Mouse (Mus musculus) stomach, embryonic 15.5 days (tissue): ENCODE results near the gene Slc26a3. TPM values are rescaled to one million over a fixed set of nuclear protein-coding genes. Genes with fewer than 3 reads are reported as not detected.

ENCODE experiments used
- ATAC-seq: fragments of 200-750 bp; cut with Nextera tagmentation; 2 replicates; pipeline ENCODE4 v1.8.0; 2017; ENCODE audit warnings: low read depth, moderate number of reproducible peaks, moderate TSS enrichment; ENCODE audit not compliant: insufficient read depth, low FRiP score
- H3K27ac ChIP-seq: fragments of 300-500 bp; sonication (generic); 2 replicates; pipeline ENCODE4 v1.5.1; 2015; ENCODE audit warnings: mild to moderate bottlenecking, inconsistent platforms
- H3K27me3 ChIP-seq: fragments of 300-500 bp; sonication (generic); replicated peaks from 2 replicates; pipeline ENCODE4 v1.6.1; 2015; ENCODE audit warnings: inconsistent platforms
- H3K36me3 ChIP-seq: fragments of 300-500 bp; sonication (generic); 2 replicates; pipeline ENCODE4 v1.6.1; 2015; ENCODE audit warnings: inconsistent platforms
- H3K4me1 ChIP-seq: fragments of 300-500 bp; sonication (generic); 2 replicates; pipeline ENCODE4 v1.6.1; 2015; ENCODE audit warnings: inconsistent platforms
- H3K4me2 ChIP-seq: fragments of 300-500 bp; sonication (generic); 2 replicates; pipeline ENCODE4 v1.6.1; 2015; ENCODE audit warnings: mild to moderate bottlenecking, inconsistent platforms
- H3K4me3 ChIP-seq: fragments of 300-500 bp; sonication (generic); replicated peaks from 2 replicates; pipeline ENCODE4 v1.5.1; 2015; ENCODE audit warnings: inconsistent platforms
- H3K9ac ChIP-seq: fragments of 300-500 bp; sonication (generic); 2 replicates; pipeline ENCODE4 v1.6.1; 2015; ENCODE audit warnings: inconsistent platforms
- H3K9me3 ChIP-seq: fragments of 300-500 bp; sonication (generic); 2 replicates; pipeline ENCODE4 v1.6.1; 2016; ENCODE audit warnings: inconsistent platforms
- WGBS: fragments of 180-500 bp; shearing (Covaris S2); methylation state at CpG from one replicate; pipeline ENCODE4 v1.1.7; 2015; 5-methylcytosine and 5-hydroxymethylcytosine counted together
- polyA plus RNA-seq: library from polyadenylated mRNA; unstranded; fragments of >200 nt; fragmentation: Nextera tagmentation; extraction: Ambion mirVana; gene quantifications from 2 replicates; pipeline ENCODE4 v1.2.1, GENCODE M21; 2015

Slc26a3 gene
- 2.5 and 3.6 TPM in 2 replicates for polyA plus RNA-seq

- whole genome bisulfite sequencing: 85% methylated on average over 3 of the region's 3 CpGs
- no peaks in the 10 kb centered on the region for H3K4me1 ChIP-seq
- H3K9me3 ChIP-seq: no peaks in the 10 kb centered on the region
- H3K9ac ChIP-seq: no peak within 1 kb of the TSS
- no peak within 1 kb of the TSS for H3K4me2 ChIP-seq
- no peak within 1 kb of the TSS for H3K4me3 ChIP-seq
- H3K27ac ChIP-seq: no peak within 1 kb of the TSS
- no peaks in the 10 kb centered on the region for H3K36me3 ChIP-seq
- no peaks in the 10 kb centered on the region for H3K27me3 ChIP-seq
- no peak for ATAC-seq
Measured at GRCm38 (mm10) chr12:31390571-31390970, at the start of gene Slc26a3. Gene Slc26a3 (plus strand): TSS chr12:31390871.

GRCm38 (mm10) chr12:31350191-31350943, 40.3 kb upstream of the Slc26a3 start:
- 0 out of 2 replicates have a peak overlapping the region, but pooled peaks have one; percentile 87 for H3K27ac ChIP-seq
- H3K9ac ChIP-seq: peak overlapping the region; percentile 90
- H3K36me3 ChIP-seq: peaks cover 11% of the 10 kb centered on the region
- no peaks in the 10 kb centered on the region for H3K9me3 ChIP-seq
- 23% methylated on average over 15 of the region's 15 CpGs for whole genome bisulfite sequencing
- H3K27me3 ChIP-seq: no peaks in the 10 kb centered on the region
- peak overlapping the region; percentile 97 for H3K4me3 ChIP-seq
- H3K4me2 ChIP-seq: peak overlapping the region; percentile 78
- H3K4me1 ChIP-seq: peaks cover 4% of the 10 kb centered on the region
- ATAC-seq: no peak

- ATAC-seq: peak; percentile 97
- Histone ChIP-seq H3K4me1 (peaks cover 4% of the 10 kb centered on the region), H3K9me3 (no peaks in the 10 kb centered on the region), H3K4me3 (peak within 1 kb of the TSS; percentile 97), H3K27ac (peak within 1 kb of the TSS; percentile 87), H3K9ac (peak within 1 kb of the TSS; percentile 90), H3K36me3 (peaks cover 11% of the 10 kb centered on the region), H3K27me3 (no peaks in the 10 kb centered on the region), H3K4me2 (peak within 1 kb of the TSS; percentile 78)
- 5% methylated on average over 62 of the region's 66 CpGs for WGBS
Measured at GRCm38 (mm10) chr12:31350944-31351928, 39.4 kb upstream of the Slc26a3 start, which contains the start of gene Dld. Gene Dld (minus strand): TSS chr12:31351453.

- Histone ChIP-seq H3K4me2 (no peak overlapping the region), H3K27me3 (no peaks in the 10 kb centered on the region), H3K4me3 (no peak overlapping the region), H3K36me3 (no peaks in the 10 kb centered on the region), H3K9ac (no peak overlapping the region), H3K9me3 (no peaks in the 10 kb centered on the region), H3K4me1 (no peaks in the 10 kb centered on the region), H3K27ac (no peak overlapping the region)
- 62% methylated on average over 3 of the region's 3 CpGs for WGBS
- no peak for ATAC-seq
Measured at GRCm38 (mm10) chr12:31366428-31366827, 24.2 kb upstream of the Slc26a3 start.

GRCm38 (mm10) chr12:31367721-31368120, 22.9 kb upstream of the Slc26a3 start:
- Histone ChIP-seq H3K4me3 (no peak overlapping the region), H3K27me3 (no peaks in the 10 kb centered on the region), H3K27ac (no peak overlapping the region), H3K9me3 (no peaks in the 10 kb centered on the region), H3K4me2 (no peak overlapping the region), H3K36me3 (no peaks in the 10 kb centered on the region), H3K9ac (no peak overlapping the region), H3K4me1 (no peaks in the 10 kb centered on the region)
- no peak for ATAC-seq
- 83% methylated on average over 5 of the region's 5 CpGs for WGBS

- no peak for ATAC-seq
- Histone ChIP-seq H3K9me3 (no peaks in the 10 kb centered on the region), H3K4me3 (no peak overlapping the region), H3K27me3 (no peaks in the 10 kb centered on the region), H3K4me2 (no peak overlapping the region), H3K36me3 (no peaks in the 10 kb centered on the region), H3K4me1 (no peaks in the 10 kb centered on the region), H3K27ac (no peak overlapping the region), H3K9ac (no peak overlapping the region)
- WGBS: 78% methylated on average over 1 of the region's 1 CpGs
Measured at GRCm38 (mm10) chr12:31369118-31369517, 21.6 kb upstream of the Slc26a3 start.

GRCm38 (mm10) chr12:31369656-31370055, 21.0 kb upstream of the Slc26a3 start:
- Histone ChIP-seq H3K27ac (no peak overlapping the region), H3K4me3 (no peak overlapping the region), H3K9ac (no peak overlapping the region), H3K36me3 (no peaks in the 10 kb centered on the region), H3K4me1 (no peaks in the 10 kb centered on the region), H3K9me3 (no peaks in the 10 kb centered on the region), H3K27me3 (no peaks in the 10 kb centered on the region), H3K4me2 (no peak overlapping the region)
- ATAC-seq: no peak
- 75% methylated on average over 7 of the region's 7 CpGs for WGBS

GRCm38 (mm10) chr12:31374603-31375282, 15.9 kb upstream of the Slc26a3 start:
- WGBS: 40% methylated on average over 9 of the region's 9 CpGs
- Histone ChIP-seq H3K4me3 (no peak overlapping the region), H3K9me3 (no peaks in the 10 kb centered on the region), H3K4me1 (peaks cover 14% of the 10 kb centered on the region; the same call in 1 of the 2 replicates), H3K4me2 (no peak overlapping the region), H3K27me3 (no peaks in the 10 kb centered on the region), H3K36me3 (no peaks in the 10 kb centered on the region), H3K9ac (no peak overlapping the region), H3K27ac (no peak overlapping the region)
- peak; percentile 60; the same call in 1 of the 2 replicates for ATAC-seq

- H3K36me3 ChIP-seq: no peaks in the 10 kb centered on the region
- no peak overlapping the region for H3K4me3 ChIP-seq
- no peak overlapping the region for H3K9ac ChIP-seq
- H3K27me3 ChIP-seq: no peaks in the 10 kb centered on the region
- no peaks in the 10 kb centered on the region for H3K9me3 ChIP-seq
- no peak overlapping the region for H3K4me2 ChIP-seq
- 69% methylated on average over 4 of the region's 4 CpGs for WGBS
- peaks cover 14% of the 10 kb centered on the region; the same call in 1 of the 2 replicates for H3K4me1 ChIP-seq
- ATAC-seq: no peak
- H3K27ac ChIP-seq: no peak overlapping the region
Measured at GRCm38 (mm10) chr12:31375283-31375615, 15.4 kb upstream of the Slc26a3 start.

- ATAC-seq: no peak
- H3K36me3 ChIP-seq: no peaks in the 10 kb centered on the region
- WGBS: 8% methylated on average over 13 of the region's 13 CpGs
- H3K9ac ChIP-seq: no peak overlapping the region
- H3K27me3 ChIP-seq: no peaks in the 10 kb centered on the region
- H3K27ac ChIP-seq: no peak overlapping the region
- peak overlapping the region; percentile 20; the same call in 1 of the 2 replicates for H3K4me3 ChIP-seq
- H3K4me2 ChIP-seq: peak overlapping the region; percentile 51
- no peaks in the 10 kb centered on the region for H3K9me3 ChIP-seq
- H3K4me1 ChIP-seq: peaks cover 14% of the 10 kb centered on the region; the same call in 1 of the 2 replicates
Measured at GRCm38 (mm10) chr12:31376326-31376950, 14.2 kb upstream of the Slc26a3 start.

GRCm38 (mm10) chr12:31377241-31377640, 13.4 kb upstream of the Slc26a3 start:
- Histone ChIP-seq H3K4me2 (no peak overlapping the region), H3K9ac (no peak overlapping the region), H3K27me3 (no peaks in the 10 kb centered on the region), H3K27ac (no peak overlapping the region), H3K4me3 (no peak overlapping the region), H3K36me3 (no peaks in the 10 kb centered on the region), H3K4me1 (peaks cover 14% of the 10 kb centered on the region; the same call in 1 of the 2 replicates), H3K9me3 (no peaks in the 10 kb centered on the region)
- no peak for ATAC-seq
- 72% methylated on average over 11 of the region's 11 CpGs for WGBS
